Mouse (Mus musculus): ENCODE results near the gene Neurl1a. TPM values are rescaled to one million over a fixed set of nuclear protein-coding genes. Genes with fewer than 3 reads are reported as not detected.
"Not testable (repeated sequence)": the region's sequence is repeated elsewhere in the genome, so short reads cannot be mapped to it uniquely, and the experiment has no call there.

The Neurl1a gene
- polyA plus RNA-seq (2017; shearing (Covaris generic)): under 1 TPM; 0.19 to 0.32 (median 0.25) TPM

DNA sequence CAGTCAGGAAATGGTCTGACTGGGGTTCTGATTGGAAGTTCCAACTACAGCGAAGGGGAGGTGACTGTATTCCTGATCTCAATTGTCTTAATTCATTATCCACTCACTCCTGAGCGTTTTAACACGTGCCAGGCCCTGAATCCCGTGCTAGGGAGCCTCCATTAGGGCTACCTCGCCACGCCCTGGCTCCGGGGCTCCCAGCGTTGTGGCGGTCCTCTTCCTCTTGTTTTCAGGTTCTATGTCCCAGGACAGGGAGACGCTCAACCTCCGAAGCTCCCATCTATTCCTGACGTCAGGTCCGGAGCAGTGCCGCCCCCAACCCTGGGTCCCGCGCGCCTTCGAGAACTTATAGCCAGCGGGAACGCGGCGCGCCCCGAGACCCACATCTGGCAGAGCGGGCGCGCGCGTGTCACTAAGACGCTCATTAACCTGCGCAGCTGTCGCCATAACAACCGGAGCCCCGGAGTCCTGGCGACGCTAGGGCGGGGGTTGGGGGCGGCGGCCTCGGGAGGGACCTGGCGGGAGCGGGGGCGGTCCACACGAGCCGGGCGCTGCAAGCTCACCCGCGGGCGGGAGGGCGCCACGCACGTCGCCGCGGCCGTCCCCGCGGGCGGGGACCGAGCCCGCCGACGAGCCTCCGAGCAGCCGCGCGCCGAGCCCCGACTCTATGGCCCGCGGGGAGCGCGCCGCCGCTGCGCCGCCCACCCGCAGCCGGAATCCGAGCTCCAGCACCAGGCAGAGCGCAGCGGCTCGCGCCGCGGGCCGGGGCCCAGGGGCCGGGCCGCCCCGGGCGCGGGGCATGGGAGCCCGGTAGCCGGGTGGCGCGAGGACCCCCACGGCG, at the start of gene Neurl1a:
Gene Neurl1a, plus strand, starts transcription at position 390 of the 841 bp plus-strand sequence.
- ATAC-seq: no peak

DNA sequence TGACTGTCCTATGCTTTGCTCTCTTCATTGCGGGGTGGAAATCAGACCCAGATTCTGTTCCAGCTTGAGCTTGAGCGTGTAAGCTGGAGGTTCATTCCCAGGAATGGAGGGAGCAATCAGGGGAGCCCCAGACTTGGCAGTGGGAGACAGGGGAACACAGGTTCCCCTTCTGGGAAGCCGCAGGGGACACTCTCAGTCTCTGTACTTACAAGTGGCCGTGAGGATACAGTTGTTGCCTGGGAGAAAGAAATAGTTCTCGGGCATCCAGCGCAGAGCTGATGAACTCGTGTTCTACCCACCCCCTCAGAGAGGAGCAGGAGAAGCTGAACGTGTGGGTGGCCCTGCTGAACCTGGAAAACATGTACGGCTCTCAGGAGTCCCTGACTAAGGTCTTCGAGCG, 49.8 kb upstream of the Neurl1a start:
- no peak for ATAC-seq

DNA sequence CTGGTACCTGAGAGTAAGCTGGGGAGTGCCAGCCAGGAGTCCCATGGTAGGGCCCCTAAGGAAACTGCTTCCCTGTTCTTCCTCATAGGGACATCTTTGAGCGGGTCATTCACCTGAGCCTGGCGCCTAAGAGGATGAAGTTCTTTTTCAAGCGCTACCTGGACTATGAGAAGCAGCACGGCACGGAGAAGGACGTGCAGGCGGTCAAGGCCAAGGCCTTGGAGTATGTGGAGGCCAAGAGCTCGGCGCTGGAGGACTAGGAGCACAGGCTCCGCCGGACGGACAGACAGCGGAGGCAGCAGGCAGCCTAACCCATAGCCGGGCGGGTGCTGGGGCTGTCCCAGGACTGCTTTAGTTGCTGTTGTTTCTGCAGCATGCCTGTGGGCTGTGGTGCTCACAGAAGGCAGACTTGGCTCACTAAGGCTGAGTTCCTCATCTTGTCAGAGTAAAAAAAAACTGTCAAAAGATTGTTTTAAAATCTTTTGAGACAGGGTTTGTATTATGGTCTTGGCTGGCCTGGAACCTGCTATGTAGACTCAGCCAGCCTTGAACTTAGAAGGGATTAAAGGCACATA, 48.0 kb upstream of the Neurl1a start:
- no peak for ATAC-seq

DNA sequence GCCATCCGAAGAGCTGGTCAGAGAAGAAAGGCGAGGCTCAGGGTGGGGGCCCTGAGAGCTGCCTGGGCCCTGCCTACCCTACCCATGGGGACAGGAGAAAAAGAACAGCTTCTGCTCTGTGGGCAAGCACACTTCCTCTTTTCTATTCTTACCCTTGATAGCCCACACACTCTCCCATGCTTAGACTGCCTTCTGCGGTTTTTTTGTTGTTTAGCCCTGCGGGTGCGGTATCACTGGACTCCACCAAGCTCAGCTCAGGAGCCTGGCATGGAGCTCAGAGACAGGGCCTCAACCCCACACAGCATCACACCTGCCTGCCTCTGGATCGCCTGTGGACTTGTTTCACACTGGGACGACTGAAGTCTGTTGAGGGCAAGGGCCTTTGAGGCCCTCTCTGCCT, 45.5 kb upstream of the Neurl1a start:
- no peak for ATAC-seq

DNA sequence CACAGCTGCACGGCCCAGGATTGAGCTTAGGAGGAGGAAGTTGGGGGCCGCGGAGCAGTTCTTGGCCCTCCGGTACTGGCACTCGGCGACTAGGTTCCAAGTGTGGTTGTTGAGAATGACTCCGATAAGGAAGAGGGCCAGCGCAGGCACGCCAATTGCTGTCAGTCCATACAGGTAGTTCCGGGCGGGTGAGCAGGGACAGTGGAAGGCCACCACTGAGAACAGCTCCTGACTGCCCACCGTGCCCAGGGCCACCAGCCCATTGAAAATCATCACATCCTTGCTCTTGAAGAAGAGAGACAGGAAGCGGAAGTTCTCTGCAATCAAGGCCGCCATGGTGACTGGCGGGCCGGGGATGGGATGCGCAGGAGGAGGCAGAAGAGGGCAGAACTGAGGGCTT, 43.1 kb upstream of the Neurl1a start:
- ATAC-seq: no peak

DNA sequence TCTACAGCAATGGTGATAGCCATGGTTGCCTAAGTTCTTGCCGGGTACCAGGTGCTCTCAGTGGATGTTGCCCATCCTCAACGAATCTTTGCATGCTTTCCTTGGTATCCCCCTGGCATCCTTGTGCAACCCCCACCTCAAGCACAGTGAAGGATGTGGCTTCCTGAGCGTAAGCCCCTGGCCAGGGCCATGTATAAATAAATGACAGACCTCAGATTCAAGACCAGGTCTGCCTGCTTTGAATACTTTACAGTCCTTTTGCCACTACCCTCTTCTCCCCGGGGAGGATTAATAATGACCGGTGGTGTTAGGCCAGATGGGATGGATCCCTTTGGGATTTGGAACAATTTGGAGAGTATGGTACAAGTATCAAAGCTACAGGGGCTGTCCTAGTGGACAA, 42.5 kb upstream of the Neurl1a start:
- no peak for ATAC-seq

DNA sequence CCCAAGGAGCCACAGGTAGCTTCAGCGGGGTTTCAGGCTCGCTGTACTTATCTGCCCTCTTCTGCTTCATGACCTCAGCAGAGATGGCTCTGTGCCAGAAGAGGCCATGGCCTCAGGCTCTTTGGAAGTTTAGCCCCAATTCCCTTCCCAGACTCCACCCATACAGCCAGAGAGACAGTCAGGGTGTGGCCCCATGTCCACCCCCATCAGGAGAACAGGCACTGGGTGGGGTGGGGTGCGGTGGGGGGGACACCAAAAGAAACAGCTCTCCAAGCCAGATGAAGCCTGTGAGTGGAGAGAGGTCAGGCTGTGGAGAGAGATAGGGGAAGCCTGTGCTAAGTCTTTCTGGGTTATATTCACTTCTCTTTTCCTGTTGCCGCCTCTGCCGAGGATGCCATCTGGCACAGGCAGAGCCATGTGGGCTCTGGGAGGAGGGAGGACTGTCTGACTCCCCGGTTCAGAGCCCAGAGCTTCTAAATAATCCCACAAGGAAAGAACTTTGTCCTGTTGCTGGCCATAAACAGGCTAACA, 41.5 kb upstream of the Neurl1a start:
- no peak for ATAC-seq

DNA sequence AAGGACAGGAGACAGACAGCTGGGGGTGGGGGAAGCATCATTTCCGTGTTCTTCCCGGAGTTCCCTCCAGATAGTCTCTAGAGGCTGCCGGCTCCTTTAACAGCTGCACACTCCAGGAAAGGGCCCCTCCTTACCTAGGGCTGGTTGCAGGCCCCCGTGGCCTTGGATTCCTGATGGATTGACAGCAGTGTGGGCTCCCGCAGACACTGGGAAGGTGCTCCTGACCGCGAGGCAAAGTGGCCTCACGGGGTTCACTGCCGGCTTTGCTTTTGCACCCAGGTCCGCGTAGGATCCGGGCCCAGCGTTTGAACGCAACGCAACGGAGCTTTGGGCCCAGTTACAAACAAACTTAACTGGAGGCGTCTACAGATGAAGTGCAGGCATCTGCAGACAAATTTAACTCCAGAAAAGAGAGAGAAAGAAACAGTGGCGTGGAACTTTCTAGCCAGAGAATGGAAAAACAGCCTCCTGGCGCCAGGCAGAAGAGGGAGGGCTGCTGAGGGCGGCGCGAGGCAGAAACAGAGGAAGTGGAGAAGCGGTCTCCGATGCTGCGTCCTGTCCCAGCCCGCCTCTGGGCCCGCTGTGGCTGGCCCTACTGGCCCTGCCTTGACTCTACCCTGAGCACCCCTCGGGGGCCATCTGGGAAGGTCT, 40.7 kb upstream of the Neurl1a start, which contains the start of gene Calhm2:
Gene Calhm2, minus strand, starts transcription at position 524 of the 651 bp plus-strand sequence.
- ATAC-seq: peak; percentile 86

DNA sequence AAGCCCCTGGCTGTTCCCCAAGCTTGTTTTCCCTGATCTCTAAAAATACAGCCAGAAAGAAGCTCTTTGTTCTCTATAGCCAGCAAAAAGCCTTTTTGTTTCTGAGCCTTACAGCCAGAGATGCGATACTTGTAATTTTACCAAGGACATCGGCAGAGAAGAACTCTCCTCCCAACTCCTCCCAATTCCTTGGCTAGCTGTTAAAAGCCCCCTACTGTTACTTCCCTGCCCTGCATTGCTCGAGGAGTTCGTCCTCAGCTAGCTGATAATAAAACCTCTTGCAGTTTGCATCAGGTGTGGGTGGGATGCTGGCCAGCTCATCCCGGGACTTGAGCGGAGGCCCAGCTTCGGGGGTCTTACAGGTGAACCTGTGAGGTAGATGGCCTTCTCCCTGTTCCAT, 39.0 kb upstream of the Neurl1a start:
- not testable (repeated sequence) for ATAC-seq

DNA sequence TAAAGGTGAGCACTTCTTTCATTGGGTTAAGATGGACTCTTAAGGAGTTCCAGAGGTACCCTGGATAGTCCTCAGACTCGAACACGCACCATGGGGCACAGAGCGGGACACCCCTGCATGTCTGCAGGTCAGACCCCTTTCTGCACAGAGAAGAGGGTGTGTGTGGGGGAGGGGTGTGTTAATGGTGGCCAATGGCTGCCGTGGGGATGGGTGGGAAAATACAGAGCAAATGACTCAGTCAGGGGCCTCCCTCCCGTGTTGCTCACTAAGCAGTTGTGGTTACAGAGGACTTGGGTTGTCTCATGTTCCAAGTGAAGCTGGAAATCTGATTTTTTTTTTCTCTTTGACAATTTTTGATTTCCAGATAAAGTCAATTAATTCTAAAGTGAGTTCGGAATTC, 36.2 kb upstream of the Neurl1a start:
- no peak for ATAC-seq

DNA sequence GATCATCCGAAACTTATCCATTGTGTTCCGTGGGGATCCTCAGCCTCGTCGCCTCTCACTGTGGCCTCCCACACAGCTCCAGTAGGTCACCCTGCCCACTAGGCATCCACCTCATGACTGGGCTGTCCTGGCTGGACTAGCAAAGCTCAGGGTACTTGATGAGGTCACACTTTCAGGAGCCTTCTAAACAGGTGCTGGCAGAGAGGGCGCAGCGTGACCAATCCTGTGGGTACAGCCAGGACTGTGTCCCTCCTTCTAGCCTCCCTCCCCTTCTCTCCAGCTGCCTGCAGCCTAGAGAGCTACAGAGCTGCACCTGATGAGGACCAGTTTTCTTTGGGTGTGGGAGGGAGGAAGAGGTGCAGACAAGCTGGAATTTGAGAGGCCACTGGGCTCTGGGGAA, 34.5 kb upstream of the Neurl1a start, which contains the start of gene Calhm1:
Gene Calhm1, minus strand, starts transcription at position 101 of the 400 bp plus-strand sequence.
- ATAC-seq: no peak

DNA sequence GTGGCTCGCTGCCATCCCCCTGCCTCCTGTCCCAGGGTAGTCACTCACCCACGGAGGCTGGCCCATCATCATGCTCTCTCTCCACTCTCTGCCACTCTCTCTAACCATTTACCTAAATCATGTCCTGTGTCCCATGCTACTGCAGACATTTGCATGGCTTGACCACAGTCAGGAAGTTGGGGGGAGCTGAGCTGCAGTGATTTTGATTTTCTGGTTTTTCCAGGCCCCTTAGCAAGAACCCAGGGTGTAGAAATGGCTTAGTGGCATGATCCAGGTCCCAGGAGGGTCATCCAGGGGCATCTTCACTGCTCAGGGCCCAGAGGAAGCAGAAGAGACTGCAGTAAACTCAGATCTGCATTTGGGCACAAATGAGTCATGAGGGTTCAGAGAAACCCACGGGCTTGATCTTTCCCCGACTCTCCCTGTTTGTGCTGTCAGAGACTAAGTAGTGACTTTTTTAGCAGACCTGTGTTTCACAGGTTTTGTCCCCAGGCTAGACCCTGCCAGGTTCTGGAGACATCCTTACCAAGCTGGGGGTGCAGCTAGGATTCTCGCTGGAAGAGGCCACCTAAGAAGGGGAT, 30.3 kb upstream of the Neurl1a start:
- ATAC-seq: peak; percentile 17

DNA sequence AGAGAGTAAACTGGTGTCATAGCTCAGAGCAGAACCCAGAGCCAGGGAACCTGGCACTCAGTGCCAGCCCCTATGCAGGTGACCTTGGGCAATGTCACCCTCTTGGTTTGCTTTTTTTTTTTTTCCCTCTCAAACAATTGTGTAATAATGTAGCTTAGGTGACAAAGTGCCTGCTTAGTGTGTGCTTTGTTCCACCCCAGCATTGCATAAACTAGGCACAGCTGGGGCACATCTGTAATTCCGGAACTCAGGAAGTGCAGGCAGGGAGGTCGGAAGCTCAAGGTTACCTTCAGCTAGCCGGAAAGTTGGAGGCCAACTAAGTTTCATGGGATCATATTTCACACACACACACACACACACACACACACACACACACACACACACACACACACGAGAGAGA, 28.8 kb upstream of the Neurl1a start:
- ATAC-seq: no peak

DNA sequence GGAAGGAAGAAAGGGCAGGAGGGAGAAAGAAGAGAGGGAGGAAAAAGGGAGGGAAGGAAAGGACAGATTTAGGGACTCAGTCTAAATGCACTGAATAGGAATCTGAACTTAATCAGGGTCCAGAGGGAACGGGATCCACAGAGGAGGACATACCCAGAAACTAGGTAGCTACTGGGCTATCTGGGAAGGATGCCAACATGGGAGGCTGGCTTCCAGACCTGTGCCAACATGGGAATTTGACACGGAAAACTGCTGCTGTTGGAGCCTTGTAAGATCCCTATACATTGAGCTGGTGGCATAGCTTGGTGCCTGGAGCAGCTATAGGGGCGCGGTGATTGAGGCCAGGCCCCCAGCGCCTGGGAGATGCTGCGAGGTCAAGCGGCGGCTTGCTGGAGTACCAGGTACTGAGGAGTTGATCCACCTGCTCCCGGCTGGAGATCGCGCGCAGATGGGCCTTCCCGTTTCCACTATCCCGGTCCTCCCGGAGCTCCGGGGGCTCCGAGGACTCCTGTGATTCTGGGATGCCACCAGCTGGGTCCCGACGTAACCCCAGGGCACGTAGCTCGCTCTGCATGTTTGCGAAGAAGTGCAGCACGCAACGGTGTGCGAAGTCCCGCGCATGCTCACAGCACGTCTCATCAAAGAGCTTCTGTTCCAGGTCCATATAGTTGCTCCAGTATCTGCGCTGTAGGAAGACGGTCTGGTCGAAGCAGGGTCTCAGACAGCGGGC, 27.1 kb upstream of the Neurl1a start:
- no peak for ATAC-seq

DNA sequence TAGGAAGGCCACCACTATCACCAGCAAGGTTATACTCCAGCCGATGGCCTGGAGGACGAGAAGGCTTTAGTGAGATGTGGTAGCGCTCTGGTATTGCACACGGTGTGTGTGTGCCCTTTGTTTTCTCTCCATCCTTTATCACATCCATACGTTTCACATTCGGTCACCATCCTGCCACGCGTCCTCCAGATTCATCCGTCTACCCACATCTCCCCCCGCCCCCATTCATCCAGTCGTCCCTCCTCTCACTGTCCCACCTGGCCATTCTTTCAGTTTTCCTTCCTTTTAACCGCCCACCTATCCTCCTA, 26.6 kb upstream of the Neurl1a start:
- no peak for ATAC-seq

DNA sequence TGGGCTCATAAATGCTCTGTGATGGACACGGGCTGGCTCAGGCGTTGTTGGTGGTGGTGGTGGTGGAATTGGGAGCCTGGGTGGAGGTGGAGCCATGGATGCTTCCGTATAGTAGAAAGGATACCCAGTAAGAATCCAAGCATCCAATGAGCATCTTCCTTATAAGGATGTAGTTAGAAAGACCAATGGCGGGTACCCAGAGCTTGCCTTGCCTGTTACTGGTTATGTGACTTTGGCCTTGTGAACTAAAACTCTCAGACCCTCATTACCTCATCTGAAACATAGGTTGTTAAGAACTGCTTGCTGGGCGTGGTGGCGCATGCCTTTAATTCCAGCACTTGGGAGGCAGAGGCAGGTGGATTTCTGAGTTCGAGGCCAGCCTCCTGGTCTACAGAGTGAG, 24.9 kb upstream of the Neurl1a start:
- ATAC-seq: no peak

DNA sequence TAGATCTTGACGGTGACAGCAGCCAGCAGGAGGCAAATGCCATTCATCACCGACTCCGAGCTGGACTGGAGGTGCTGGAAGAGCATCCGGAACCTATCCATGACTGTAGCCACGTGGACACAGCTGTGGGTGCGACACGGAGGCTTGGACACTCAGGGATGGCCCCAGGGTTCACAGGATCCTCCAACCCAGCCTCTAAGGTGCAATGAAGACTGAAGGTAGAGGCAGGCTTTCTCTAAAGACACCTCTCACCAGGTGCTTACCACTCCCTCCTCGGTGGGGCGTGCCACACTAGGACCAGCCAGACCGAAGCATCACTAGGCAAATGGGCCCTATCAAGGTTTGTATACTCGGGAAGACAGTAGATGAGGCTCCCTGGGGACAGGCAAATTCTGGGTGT, 21.0 kb upstream of the Neurl1a start, which contains the start of gene Calhm3:
Gene Calhm3, minus strand, starts transcription at position 101 of the 400 bp plus-strand sequence.
- no peak for ATAC-seq

DNA sequence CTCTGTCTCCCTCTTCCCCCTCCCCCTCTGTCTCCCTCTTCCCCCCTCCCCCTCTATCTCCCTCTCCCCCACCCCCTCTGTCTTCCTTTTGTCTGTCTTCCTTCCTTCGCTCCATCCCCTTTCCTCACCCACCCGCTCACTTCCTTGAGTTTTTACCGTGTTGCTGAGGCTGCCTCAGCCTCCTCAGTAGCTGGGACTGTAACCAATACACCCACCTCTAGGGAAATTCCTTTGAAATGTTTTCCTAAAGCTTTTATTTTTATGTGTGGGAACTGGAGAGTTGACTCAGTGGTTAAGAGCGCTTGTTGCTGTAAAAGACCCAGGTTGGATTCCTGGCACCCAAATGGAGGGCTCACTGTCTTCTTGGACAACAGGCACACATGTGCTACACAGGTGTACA, 17.0 kb upstream of the Neurl1a start:
- ATAC-seq: no peak

DNA sequence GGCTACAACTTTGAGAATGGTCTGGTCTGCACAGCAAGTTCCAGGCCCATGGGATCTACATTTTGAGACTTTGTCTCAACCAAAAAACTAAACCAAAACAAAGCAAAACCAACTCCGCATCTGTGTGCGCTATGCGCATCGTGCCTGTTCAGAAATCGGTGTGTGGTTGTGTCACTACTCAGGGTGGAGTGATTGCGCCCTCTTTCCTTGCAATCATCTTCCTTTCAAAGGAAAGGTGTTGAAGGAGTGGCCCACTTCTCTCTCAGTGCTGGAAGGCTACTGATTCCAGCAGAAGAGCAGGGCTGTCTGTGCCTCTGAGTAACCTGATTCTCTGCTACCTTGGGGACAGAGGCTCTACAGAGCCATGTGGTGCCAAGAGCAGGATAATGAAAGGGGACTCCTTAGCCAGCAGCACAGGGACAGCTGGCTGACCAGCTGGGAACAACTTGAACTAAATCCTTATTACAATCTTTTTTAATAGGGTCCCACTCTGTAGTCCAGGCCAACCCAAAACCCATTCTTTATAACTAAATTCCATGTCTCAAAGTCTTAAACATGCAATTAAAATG, 15.4 kb upstream of the Neurl1a start:
- no peak for ATAC-seq

DNA sequence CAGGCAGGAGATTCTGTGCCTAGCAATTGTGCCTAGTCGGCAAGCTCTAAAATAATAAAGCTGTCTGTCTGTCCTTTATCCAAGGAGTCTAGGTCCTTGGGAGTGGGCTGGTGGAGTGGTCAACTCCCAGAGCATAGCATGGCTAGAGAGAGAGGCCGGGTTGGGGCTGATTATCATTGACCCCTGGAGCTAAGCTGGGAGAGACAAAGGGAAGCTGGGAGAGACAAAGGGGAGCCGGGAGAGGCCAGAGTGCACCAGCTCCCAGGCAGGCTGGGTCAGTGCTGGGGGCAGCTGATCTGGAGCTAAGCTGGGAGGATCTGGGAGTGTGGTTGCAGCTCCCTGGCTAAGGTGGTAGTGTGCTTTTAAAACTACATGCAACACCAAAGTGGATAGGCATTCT, 11.9 kb upstream of the Neurl1a start:
- no peak for ATAC-seq

DNA sequence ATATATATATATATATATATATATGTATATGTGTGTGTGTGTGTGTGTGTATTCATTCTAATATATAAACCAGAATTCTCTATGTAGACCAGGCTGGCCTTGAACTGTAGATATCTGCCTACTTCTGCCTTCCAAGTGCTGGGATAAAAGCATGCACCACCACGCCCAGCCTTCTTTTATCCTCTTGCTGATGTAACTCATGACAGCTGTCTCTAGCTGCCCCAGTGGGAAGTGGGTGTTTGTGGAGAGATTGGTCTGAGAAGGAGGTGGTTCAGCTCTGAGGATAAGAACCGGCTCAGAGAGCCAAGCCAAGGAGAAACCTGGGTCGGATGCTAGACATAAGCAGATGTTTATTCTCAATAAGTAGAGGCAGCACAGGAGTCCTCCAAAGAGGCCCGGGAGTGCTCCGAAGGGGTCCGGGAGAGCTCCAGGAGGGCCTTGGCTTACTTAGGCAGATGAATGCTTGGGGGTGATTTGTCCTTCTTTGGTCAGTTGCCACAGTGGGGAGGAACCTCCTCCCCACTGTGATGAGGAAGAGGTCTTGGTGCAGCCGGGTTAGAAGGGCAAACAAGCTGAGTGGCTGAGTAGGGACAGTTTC, 10.9 kb upstream of the Neurl1a start:
- ATAC-seq: no peak

DNA sequence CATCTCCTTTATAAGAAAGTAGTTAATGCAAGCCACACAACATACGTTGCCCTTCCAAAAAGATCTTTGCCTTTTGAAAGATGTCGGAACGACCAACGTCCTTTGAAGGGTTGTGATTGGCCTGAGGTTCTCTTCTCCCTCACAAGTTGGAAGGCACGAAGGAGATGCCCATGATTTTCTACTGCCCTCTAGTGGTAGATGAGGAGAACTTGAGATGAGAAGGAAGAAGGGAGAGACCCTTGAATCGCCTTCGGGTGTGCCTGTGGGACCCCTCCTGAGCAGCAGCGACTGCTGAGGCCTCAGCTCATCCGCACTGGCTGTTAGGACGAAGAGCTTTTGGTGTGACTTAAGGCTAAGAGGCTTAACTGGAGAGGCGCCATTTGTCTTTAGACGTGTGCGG, 10.4 kb upstream of the Neurl1a start:
- peak; percentile 41 for ATAC-seq

Data from inflammation-experienced regulatory T-cells, adult 6 months (primary cell).